Mouse (Mus musculus): ENCODE results near the gene Ncor1. TPM values are rescaled to one million over a fixed set of nuclear protein-coding genes. Genes with fewer than 3 reads are reported as not detected.
"Not testable (repeated sequence)": the region's sequence is repeated elsewhere in the genome, so short reads cannot be mapped to it uniquely, and the experiment has no call there.

Ncor1 gene
- polyA plus RNA-seq, 1 experiment from 2014 or later = 72.0 TPM

DNA sequence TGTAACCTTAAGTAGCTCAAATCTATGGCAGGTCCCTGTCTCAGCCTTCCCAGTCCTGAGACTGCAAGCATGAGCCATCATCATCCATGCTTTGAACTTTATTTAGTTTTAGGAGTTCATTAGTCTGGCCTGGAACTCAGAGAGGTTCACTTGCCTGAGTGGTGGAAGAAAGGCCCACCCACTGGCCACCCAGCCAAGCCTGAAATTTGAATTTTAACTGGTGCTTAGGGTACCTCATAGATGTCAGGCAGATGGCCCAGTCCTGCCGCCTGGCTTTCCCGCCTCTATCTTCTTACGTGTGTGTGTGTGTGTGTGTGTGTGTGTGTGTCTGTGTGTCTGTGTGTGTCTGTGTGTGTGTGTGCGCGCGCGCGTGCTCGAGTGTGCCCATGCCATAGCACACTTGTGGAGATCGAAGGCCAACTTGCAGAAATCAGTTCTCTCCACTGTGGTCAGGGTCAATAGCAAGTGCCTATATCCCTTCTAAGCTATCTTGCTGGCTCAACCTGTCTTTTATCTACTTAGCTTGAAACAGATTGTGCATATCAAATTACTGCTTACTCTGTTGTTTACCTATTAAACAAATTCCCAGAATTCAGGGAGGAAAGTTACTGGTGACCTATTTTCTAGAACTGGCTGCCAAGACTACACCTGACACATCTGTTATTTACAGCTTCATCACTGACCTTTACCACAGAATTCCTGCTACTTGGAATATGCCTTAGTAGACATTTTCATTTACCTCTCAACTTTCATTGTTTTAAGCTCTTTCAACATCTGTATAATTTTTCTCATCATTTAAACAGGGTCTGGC is 29.4 kb upstream of the Ncor1 start:
- H3K9ac ChIP-seq (ENCODE audit: low read length) = no peak overlapping the region
- H3K27me3 ChIP-seq (ENCODE audit: control insufficient read depth, insufficient read depth, low read length) = no peaks in the 10 kb centered on the region
- ATAC-seq (replicated peaks; ENCODE audit: extremely low read depth, insufficient read depth, low FRiP score) = no peak
- no peak overlapping the region for H3K27ac ChIP-seq (ENCODE audit: low read length)
- H3K4me1 ChIP-seq (ENCODE audit: control insufficient read depth, insufficient read depth, low read length) = no peaks in the 10 kb centered on the region
- H3K4me3 ChIP-seq (ENCODE audit: low read length) = no peak overlapping the region
- H3K36me3 ChIP-seq (ENCODE audit: control insufficient read depth, insufficient read depth) = no peaks in the 10 kb centered on the region
- H3K9me3 ChIP-seq (replicated peaks; ENCODE audit: control insufficient read depth, low read length) = no peaks in the 10 kb centered on the region
- H3K4me2 ChIP-seq (ENCODE audit: low read depth, low read length) = no peak overlapping the region
- WGBS = 95% methylated on average over 10 of the region's 10 CpGs

DNA sequence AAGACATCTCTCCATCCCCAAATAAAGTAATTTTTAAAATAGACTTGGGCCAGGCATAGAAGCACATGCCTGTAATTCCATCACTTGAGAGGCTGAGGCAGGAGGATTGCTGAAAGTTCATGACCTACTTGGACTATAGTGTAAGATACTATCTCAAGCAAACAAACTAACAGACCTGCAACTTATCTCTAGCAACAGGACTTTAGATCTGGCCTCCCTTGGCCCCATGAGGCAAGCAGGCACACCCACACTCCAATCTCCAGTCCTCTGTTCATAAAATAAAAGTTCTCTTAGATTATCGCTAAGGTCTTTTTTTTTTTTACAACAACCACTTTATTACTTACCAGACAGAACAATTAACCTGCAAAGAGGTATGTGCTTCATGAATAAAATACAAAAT is 28.6 kb upstream of the Ncor1 start:
- Histone ChIP-seq H3K4me1 (ENCODE audit: control insufficient read depth, insufficient read depth, low read length) (no peaks in the 10 kb centered on the region), H3K9me3 (replicated peaks; ENCODE audit: control insufficient read depth, low read length) (no peaks in the 10 kb centered on the region), H3K4me2 (ENCODE audit: low read depth, low read length) (no peak overlapping the region), H3K27ac (ENCODE audit: low read length) (no peak overlapping the region), H3K4me3 (ENCODE audit: low read length) (no peak overlapping the region), H3K9ac (ENCODE audit: low read length) (no peak overlapping the region), H3K36me3 (ENCODE audit: control insufficient read depth, insufficient read depth) (no peaks in the 10 kb centered on the region), H3K27me3 (ENCODE audit: control insufficient read depth, insufficient read depth, low read length) (no peaks in the 10 kb centered on the region)
- no peak for ATAC-seq (replicated peaks; ENCODE audit: extremely low read depth, insufficient read depth, low FRiP score)
- WGBS = 93% methylated on average over 1 of the region's 1 CpGs

DNA sequence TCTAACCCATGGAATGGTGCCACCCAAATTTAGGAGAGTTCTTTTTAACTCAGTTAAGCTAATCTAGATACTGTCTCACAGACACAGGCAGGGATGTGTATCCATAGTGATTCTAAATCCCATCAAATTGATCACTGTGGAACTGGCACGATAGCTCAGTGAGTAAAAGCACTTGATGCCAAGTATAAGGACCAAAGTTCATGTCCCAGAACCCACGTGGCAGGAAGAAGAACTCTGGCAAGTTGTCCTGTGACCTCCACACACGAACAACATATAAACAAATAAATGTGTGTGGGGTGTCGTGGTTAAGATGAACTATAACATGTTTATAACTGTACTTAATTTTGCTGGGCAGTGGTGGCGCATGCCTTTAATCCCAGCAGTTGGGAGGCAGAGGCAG is 21.2 kb upstream of the Ncor1 start:
- no peak overlapping the region for H3K9ac ChIP-seq (ENCODE audit: low read length)
- no peak overlapping the region for H3K4me2 ChIP-seq (ENCODE audit: low read depth, low read length)
- no peak for ATAC-seq (replicated peaks; ENCODE audit: extremely low read depth, insufficient read depth, low FRiP score)
- 90% methylated on average over 5 of the region's 5 CpGs for WGBS
- no peaks in the 10 kb centered on the region for H3K9me3 ChIP-seq (replicated peaks; ENCODE audit: control insufficient read depth, low read length)
- H3K27ac ChIP-seq (ENCODE audit: low read length) = no peak overlapping the region
- no peaks in the 10 kb centered on the region for H3K27me3 ChIP-seq (ENCODE audit: control insufficient read depth, insufficient read depth, low read length)
- H3K4me3 ChIP-seq (ENCODE audit: low read length) = no peak overlapping the region
- no peaks in the 10 kb centered on the region for H3K36me3 ChIP-seq (ENCODE audit: control insufficient read depth, insufficient read depth)
- H3K4me1 ChIP-seq (ENCODE audit: control insufficient read depth, insufficient read depth, low read length) = peaks cover 2% of the 10 kb centered on the region; the same call in 1 of the 2 replicates

DNA sequence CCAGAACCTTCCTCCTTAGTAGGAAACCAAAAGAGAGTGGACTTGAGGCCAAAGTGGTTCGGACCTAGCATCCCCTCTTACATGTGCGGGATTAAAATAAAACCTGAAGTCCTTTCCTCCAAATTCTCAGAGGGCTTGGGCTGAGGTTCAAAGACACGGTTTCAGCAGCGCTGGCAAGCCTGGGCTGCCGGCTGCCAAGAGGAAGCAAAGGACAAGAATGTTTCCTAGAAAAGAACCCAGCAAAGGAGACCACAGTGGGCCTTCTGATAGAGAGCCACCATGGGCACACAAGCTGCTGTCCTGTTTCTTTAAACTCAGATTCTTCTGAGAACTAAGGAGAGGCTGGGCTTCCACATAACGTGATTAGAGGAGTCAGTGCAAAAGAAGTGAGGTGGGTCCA is 20.6 kb upstream of the Ncor1 start:
- H3K36me3 ChIP-seq (ENCODE audit: control insufficient read depth, insufficient read depth) = no peaks in the 10 kb centered on the region
- H3K27ac ChIP-seq (ENCODE audit: low read length) = no peak overlapping the region
- no peak overlapping the region for H3K9ac ChIP-seq (ENCODE audit: low read length)
- ATAC-seq (replicated peaks; ENCODE audit: extremely low read depth, insufficient read depth, low FRiP score) = no peak
- peaks cover 2% of the 10 kb centered on the region; the same call in 1 of the 2 replicates for H3K4me1 ChIP-seq (ENCODE audit: control insufficient read depth, insufficient read depth, low read length)
- H3K27me3 ChIP-seq (ENCODE audit: control insufficient read depth, insufficient read depth, low read length) = no peaks in the 10 kb centered on the region
- H3K9me3 ChIP-seq (replicated peaks; ENCODE audit: control insufficient read depth, low read length) = no peaks in the 10 kb centered on the region
- no peak overlapping the region for H3K4me2 ChIP-seq (ENCODE audit: low read depth, low read length)
- no peak overlapping the region for H3K4me3 ChIP-seq (ENCODE audit: low read length)
- WGBS = 49% methylated on average over 6 of the region's 6 CpGs

DNA sequence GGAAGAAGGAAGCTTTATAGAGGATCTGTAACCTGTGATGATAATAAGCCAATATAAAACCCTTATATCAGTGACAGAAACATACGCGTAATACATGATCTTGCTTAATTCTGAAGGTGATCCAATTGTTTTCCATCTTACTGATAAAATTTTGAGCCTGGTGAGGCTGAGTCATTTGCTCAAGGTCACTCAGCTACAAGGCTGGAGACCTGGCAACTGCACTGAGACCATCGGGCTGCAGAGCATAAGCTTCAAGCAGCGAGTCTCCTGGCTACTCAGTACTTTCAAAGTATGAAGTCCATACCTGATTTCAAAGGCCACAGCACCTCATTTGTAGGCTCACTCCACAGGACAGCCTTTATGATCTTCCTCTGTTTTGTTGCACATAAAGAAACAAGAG is 17.8 kb upstream of the Ncor1 start:
- Histone ChIP-seq H3K27ac (ENCODE audit: low read length) (no peak overlapping the region), H3K9me3 (replicated peaks; ENCODE audit: control insufficient read depth, low read length) (no peaks in the 10 kb centered on the region), H3K27me3 (ENCODE audit: control insufficient read depth, insufficient read depth, low read length) (no peaks in the 10 kb centered on the region), H3K36me3 (ENCODE audit: control insufficient read depth, insufficient read depth) (no peaks in the 10 kb centered on the region), H3K9ac (ENCODE audit: low read length) (no peak overlapping the region), H3K4me1 (ENCODE audit: control insufficient read depth, insufficient read depth, low read length) (peaks cover 2% of the 10 kb centered on the region; the same call in 1 of the 2 replicates), H3K4me3 (ENCODE audit: low read length) (no peak overlapping the region), H3K4me2 (ENCODE audit: low read depth, low read length) (no peak overlapping the region)
- WGBS = 68% methylated on average over 4 of the region's 4 CpGs
- no peak for ATAC-seq (replicated peaks; ENCODE audit: extremely low read depth, insufficient read depth, low FRiP score)

DNA sequence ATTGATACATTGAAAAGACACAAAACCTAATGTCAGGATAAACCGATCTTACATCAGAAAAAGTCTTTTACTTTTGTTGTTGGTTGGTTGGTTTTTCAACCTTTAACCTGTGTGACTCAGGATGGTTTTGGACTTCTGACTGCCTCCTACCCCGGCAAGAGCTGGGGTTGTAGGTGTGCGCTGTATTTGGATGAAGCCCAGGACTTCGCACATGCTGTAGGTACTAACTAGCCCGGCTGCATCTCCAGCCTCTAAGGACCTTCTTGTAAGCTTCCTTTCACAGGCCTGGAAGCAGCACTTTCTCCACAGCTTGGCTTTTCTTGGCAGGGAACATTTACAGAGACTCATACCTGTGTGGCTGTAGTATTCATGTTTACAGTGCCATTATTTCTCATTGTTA is 15.2 kb upstream of the Ncor1 start:
- WGBS = 91% methylated on average over 5 of the region's 5 CpGs
- no peak overlapping the region for H3K4me2 ChIP-seq (ENCODE audit: low read depth, low read length)
- ATAC-seq (replicated peaks; ENCODE audit: extremely low read depth, insufficient read depth, low FRiP score) = no peak

DNA sequence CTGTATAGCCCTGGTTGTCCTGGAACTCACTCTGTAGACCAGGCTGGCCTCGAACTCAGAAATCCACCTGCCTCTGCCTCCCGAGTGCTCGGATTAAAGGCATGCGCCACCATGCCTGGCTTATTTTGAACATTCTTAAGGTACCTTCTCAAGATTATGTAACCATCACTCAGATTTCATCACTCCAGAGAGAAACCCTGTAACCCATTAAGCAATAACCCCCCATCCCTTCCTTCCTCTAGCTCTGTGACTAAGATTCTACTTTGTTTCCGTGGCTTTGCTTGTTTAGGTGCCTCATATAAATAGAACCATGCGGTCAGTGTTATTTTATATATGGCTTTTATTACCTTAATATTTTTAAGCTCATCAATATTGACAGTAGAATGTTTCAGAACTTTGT is 12.1 kb upstream of the Ncor1 start:
- Histone ChIP-seq H3K27me3 (ENCODE audit: control insufficient read depth, insufficient read depth, low read length) (no peaks in the 10 kb centered on the region), H3K9ac (ENCODE audit: low read length) (no peak overlapping the region), H3K4me3 (ENCODE audit: low read length) (no peak overlapping the region), H3K4me1 (ENCODE audit: control insufficient read depth, insufficient read depth, low read length) (no peaks in the 10 kb centered on the region), H3K36me3 (ENCODE audit: control insufficient read depth, insufficient read depth) (no peaks in the 10 kb centered on the region), H3K27ac (ENCODE audit: low read length) (no peak overlapping the region), H3K9me3 (replicated peaks; ENCODE audit: control insufficient read depth, low read length) (no peaks in the 10 kb centered on the region), H3K4me2 (ENCODE audit: low read depth, low read length) (no peak overlapping the region)
- ATAC-seq (replicated peaks; ENCODE audit: extremely low read depth, insufficient read depth, low FRiP score) = no peak
- WGBS = 88% methylated on average over 6 of the region's 6 CpGs

More for the DNA sequence above, 15.2 kb upstream of the Ncor1 start:
- H3K36me3 ChIP-seq (ENCODE audit: control insufficient read depth, insufficient read depth) = no peaks in the 10 kb centered on the region
- no peaks in the 10 kb centered on the region for H3K9me3 ChIP-seq (replicated peaks; ENCODE audit: control insufficient read depth, low read length)
- no peak overlapping the region for H3K27ac ChIP-seq (ENCODE audit: low read length)
- H3K27me3 ChIP-seq (ENCODE audit: control insufficient read depth, insufficient read depth, low read length) = no peaks in the 10 kb centered on the region
- peaks cover 2% of the 10 kb centered on the region; the same call in 1 of the 2 replicates for H3K4me1 ChIP-seq (ENCODE audit: control insufficient read depth, insufficient read depth, low read length)
- H3K4me3 ChIP-seq (ENCODE audit: low read length) = no peak overlapping the region
- no peak overlapping the region for H3K9ac ChIP-seq (ENCODE audit: low read length)

DNA sequence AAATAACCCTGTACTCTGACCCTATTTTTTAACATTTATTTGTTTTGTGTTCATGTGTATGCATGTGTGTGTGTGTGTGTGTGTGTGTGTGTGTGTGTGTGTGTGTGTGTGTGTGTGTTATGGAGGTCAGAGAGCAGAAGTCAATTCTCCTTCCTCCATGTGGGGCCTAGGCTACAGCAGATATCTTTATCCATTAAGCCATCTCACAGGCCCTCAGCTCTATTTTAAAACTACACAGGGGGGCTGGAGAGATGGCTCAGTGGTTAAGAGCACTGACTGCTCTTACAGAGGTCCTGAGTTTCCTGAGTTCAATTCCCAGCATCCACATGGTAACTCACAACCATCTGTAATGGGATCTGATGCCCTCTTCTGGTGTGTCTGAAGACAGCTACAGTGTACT is 8.9 kb upstream of the Ncor1 start:
- not testable (repeated sequence) for H3K36me3 ChIP-seq (ENCODE audit: control insufficient read depth, insufficient read depth); H3K9me3 ChIP-seq (replicated peaks; ENCODE audit: control insufficient read depth, low read length); H3K27ac ChIP-seq (ENCODE audit: low read length); H3K27me3 ChIP-seq (ENCODE audit: control insufficient read depth, insufficient read depth, low read length); ATAC-seq (replicated peaks; ENCODE audit: extremely low read depth, insufficient read depth, low FRiP score); H3K4me1 ChIP-seq (ENCODE audit: control insufficient read depth, insufficient read depth, low read length); H3K4me2 ChIP-seq (ENCODE audit: low read depth, low read length); H3K4me3 ChIP-seq (ENCODE audit: low read length); H3K9ac ChIP-seq (ENCODE audit: low read length)

DNA sequence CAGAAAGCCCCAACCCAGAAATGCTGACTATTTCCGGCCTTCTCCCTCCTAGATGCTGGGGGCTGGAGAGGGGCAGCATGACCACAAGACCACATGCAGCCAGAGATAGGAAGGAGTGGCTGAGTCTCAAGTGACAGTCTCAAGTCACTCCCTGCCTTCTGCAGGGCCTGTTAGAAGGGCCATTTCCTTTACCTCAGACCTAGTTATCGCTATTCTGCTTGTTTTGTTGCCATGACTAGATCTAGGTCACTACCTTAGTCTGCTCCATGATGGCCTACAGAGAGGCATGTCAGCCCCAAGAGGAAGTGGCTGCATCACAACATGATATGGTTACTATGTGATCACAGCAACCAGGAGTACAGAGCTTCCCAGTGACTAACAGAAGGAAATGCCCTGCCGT is 8.2 kb upstream of the Ncor1 start:
- no peaks in the 10 kb centered on the region for H3K36me3 ChIP-seq (ENCODE audit: control insufficient read depth, insufficient read depth)
- no peak overlapping the region for H3K4me3 ChIP-seq (ENCODE audit: low read length)
- no peak; the same call in 1 of the 2 replicates for ATAC-seq (replicated peaks; ENCODE audit: extremely low read depth, insufficient read depth, low FRiP score)
- H3K4me1 ChIP-seq (ENCODE audit: control insufficient read depth, insufficient read depth, low read length) = peaks cover 6% of the 10 kb centered on the region; the same call in 1 of the 2 replicates
- H3K4me2 ChIP-seq (ENCODE audit: low read depth, low read length) = no peak overlapping the region
- WGBS = 64% methylated on average over 3 of the region's 3 CpGs
- no peak overlapping the region for H3K27ac ChIP-seq (ENCODE audit: low read length)
- H3K27me3 ChIP-seq (ENCODE audit: control insufficient read depth, insufficient read depth, low read length) = no peaks in the 10 kb centered on the region
- H3K9me3 ChIP-seq (replicated peaks; ENCODE audit: control insufficient read depth, low read length) = no peaks in the 10 kb centered on the region
- no peak overlapping the region for H3K9ac ChIP-seq (ENCODE audit: low read length)

All from heart, embryonic 16.5 days (tissue).